Mouse (Mus musculus) spleen, adult 2 months (tissue): Measurements from ENCODE around the gene Tepsin. TPM values are rescaled to one million over a fixed set of nuclear protein-coding genes. Genes with fewer than 3 reads are reported as not detected.

ENCODE experiments used
- DNase-seq, 2 experiments: peaks; one replicate each; pipeline versions ENCODE4 v3.0.0 to v3.0.0-alpha.2; 2012 to 2021; ENCODE audit warnings: low spot score in 2 of 2, low read depth in 1 of 2
- H3K27ac ChIP-seq: fragments of 200-500 bp; 2 replicates; pipeline ENCODE4 v1.5.1; 2012; ENCODE audit warnings: low read length, inconsistent platforms; ENCODE audit not compliant: insufficient read depth
- H3K27me3 ChIP-seq: fragments of 200-500 bp; 2 replicates; pipeline ENCODE4 v1.6.1; 2012; ENCODE audit warnings: mild to moderate bottlenecking, moderate library complexity, low read length, inconsistent platforms; ENCODE audit not compliant: control insufficient read depth, insufficient read depth
- H3K36me3 ChIP-seq: fragments of 200-500 bp; 2 replicates; pipeline ENCODE4 v1.6.1; 2012; ENCODE audit warnings: mild to moderate bottlenecking, low read length, inconsistent platforms; ENCODE audit not compliant: control insufficient read depth, insufficient read depth
- H3K4me1 ChIP-seq: fragments of 200-500 bp; 2 replicates; pipeline ENCODE4 v1.6.1; 2011; ENCODE audit warnings: inconsistent platforms; ENCODE audit not compliant: control insufficient read depth, insufficient read depth, insufficient read length
- H3K4me3 ChIP-seq: fragments of 200-500 bp; 2 replicates; pipeline ENCODE4 v1.5.1; 2011; ENCODE audit warnings: mild to moderate bottlenecking, inconsistent platforms; ENCODE audit not compliant: insufficient read depth, insufficient read length; ENCODE audit errors: extremely low read depth
- CTCF ChIP-seq: fragments of 200-500 bp; IDR thresholded peaks from 2 replicates; pipeline ENCODE4 v1.5.1; 2011; ENCODE audit warnings: mild to moderate bottlenecking, inconsistent platforms; ENCODE audit not compliant: insufficient read depth, insufficient read length, insufficient replicate concordance; ENCODE audit errors: extremely low read depth
- POLR2A ChIP-seq: fragments of 200-500 bp; IDR thresholded peaks from 2 replicates; pipeline ENCODE4 v1.6.1; 2011; ENCODE audit warnings: low read depth, low read length, inconsistent platforms
- WGBS: fragments of 180-500 bp; shearing (Covaris S2); methylation state at CpG from one replicate; pipeline ENCODE4 v1.1.7; 2018; 5-methylcytosine and 5-hydroxymethylcytosine counted together
- polyA plus RNA-seq: library from polyadenylated mRNA; depleted of rRNA; stranded (reverse); fragments of >200 nt; gene quantifications from 2 replicates; pipeline ENCODE4 v1.2.3, GENCODE M21; 2012

Gene Tepsin
- polyA plus RNA-seq, 1 experiment: 34.3 TPM

DNA sequence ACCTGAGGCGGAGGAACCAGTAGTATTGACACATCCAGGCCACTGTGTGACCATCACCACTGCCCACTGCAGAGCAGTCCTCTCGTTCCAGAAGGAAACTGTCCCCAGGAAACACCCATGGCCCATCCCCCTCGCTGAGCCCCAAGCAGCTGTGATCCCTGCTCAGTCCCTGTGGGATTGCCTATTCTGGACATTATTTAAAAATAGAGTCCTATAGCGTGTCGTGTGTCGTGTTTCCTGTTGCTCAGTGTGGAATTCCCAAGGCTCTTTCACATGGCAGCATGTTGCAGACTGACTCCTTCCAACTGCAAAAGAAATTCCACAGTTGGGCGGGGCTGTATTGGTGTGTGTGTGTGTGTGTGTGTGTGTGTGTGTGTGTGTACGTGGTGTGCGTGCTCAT, 46.3 kb downstream of the Tepsin start:
- no peaks in the 10 kb centered on the region for H3K36me3 ChIP-seq
- DNase-seq: no peak
- H3K4me1 ChIP-seq: no peaks in the 10 kb centered on the region
- peaks cover 7% of the 10 kb centered on the region; the same call in 1 of the 2 replicates for H3K27me3 ChIP-seq
- no peak overlapping the region for H3K27ac ChIP-seq
- TF ChIP-seq POLR2A: no peak
- TF ChIP-seq CTCF: no peak
- no peak overlapping the region for H3K4me3 ChIP-seq
- 52% methylated on average over 9 of the region's 9 CpGs for WGBS

DNA sequence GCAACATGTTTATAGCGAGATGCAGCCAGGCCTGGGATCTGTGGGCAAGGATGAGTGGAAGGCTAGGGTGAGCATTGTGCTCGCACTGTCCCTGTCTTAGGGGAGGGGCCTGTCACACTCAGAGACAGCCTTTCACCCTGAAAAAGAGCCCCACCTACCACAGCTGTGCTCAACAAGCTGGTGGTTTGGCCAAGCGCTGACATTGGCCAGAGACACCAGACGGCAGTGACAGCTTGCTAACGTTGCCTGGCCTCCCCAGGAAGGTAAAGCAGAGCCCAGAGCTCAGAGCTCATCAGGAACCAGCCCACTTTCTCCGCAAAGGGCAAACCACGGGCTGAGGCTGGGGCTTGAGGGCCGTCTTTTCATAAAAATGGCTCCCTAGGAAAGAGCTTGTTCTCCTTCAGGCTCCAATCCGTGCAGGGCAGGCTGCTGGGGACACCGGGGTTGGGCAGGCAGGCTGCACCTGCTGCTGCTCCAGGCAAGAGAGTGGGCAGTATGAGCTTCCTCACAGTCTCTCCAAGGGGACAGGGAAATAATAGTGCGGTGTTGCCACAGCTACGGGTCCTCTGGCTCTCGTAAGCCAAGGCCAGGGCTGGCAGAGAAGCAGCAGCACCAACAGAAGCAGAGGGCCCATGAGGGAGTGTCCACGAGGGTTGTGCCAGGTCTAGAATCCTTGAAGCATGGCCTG, 47.3 kb downstream of the Tepsin start:
- DNase-seq: no peak
- H3K27me3 ChIP-seq: peaks cover 15% of the 10 kb centered on the region; the same call in 1 of the 2 replicates
- H3K36me3 ChIP-seq: no peaks in the 10 kb centered on the region
- no peak overlapping the region for H3K27ac ChIP-seq
- WGBS: 46% methylated on average over 14 of the region's 14 CpGs
- TF ChIP-seq POLR2A (no peak), CTCF (no peak)
- H3K4me1 ChIP-seq: no peaks in the 10 kb centered on the region
- H3K4me3 ChIP-seq: no peak overlapping the region

DNA sequence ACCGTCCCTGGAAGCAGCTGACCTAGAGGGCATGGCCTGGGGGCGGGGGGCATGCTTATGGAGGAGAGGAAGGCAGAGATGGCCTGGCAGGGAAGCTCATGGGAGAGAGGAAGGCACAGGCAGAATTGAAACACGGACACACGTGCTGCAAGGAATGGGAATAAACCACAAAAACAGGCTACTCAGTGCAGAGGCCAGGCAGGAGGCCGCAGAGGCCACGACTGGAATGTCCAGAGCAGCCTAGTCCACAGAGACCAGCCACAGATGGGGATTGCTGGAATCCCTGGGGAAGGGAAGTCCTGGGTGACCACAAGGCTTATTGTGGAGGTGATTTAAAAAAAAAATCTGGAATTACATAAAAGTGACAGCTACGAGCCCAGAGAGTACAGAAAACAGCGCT, 49.5 kb downstream of the Tepsin start:
- H3K4me3 ChIP-seq: no peak overlapping the region
- no peak for TF ChIP-seq CTCF
- H3K27ac ChIP-seq: no peak overlapping the region
- DNase-seq: no peak
- H3K27me3 ChIP-seq: peaks cover 15% of the 10 kb centered on the region; the same call in 1 of the 2 replicates
- no peaks in the 10 kb centered on the region for H3K4me1 ChIP-seq
- 89% methylated on average over 8 of the region's 8 CpGs for WGBS
- H3K36me3 ChIP-seq: no peaks in the 10 kb centered on the region

DNA sequence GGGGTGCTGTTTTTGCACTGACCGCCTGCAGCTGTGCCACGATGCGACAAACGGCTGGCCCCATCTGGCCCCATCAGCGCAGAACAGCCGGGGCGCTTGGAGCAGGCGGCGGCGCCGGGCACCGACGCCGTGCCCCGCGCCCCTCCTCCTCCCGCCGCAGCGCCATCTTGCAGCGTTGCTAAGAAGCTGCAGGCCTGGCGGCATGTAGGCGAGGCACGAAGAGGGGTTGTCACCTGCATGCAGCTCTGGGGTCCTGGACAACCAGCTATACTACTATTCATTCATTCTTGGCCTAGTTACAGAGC, 50.3 kb downstream of the Tepsin start:
- H3K4me1 ChIP-seq: no peaks in the 10 kb centered on the region
- peaks cover 15% of the 10 kb centered on the region; the same call in 1 of the 2 replicates for H3K27me3 ChIP-seq
- H3K36me3 ChIP-seq: no peaks in the 10 kb centered on the region
- H3K4me3 ChIP-seq: no peak overlapping the region
- DNase-seq: no peak
- WGBS: 7% methylated on average over 23 of the region's 23 CpGs
- TF ChIP-seq CTCF (no peak), POLR2A (no peak)
- no peak overlapping the region for H3K27ac ChIP-seq

DNA sequence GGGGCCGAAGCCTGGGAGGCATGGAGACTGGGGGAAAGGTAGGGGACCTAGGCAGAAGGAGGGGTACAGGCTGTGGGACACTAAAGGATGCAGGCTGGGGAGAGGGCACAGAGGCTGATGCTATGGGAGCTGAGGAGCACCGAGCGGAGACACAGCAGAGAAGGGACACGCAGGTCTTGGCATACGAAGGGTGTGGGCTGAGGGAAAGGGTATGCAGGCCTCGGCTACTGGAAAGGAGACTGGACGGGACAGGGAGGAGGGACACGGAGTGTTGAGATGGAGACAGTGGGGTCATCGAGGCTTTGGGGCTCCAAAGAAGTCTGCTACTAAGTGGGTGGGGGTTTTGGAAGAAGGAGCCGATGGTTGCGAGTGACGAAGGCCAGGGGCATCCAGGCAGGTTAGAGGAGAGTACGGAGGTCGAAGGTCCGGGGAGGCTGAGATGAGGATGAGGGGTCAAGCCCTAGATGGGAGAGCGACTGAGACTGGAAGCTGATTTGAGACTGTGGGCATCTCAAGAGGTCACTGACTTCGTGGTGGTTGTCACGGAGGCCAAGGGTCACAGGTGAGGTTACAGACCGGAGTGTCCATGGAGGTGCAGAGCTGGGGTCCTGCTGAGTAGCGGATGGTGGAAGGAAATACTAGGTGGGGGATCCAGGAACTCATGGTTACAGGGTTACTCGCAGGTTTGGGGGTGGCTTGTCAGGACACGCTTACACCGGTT, 50.8 kb downstream of the Tepsin start:
- TF ChIP-seq POLR2A: no peak
- TF ChIP-seq CTCF: no peak
- WGBS: 27% methylated on average over 23 of the region's 23 CpGs
- Histone ChIP-seq H3K36me3 (no peaks in the 10 kb centered on the region), H3K4me1 (no peaks in the 10 kb centered on the region), H3K4me3 (no peak overlapping the region), H3K27me3 (peaks cover 15% of the 10 kb centered on the region; the same call in 1 of the 2 replicates), H3K27ac (no peak overlapping the region)
- DNase-seq: no peak

DNA sequence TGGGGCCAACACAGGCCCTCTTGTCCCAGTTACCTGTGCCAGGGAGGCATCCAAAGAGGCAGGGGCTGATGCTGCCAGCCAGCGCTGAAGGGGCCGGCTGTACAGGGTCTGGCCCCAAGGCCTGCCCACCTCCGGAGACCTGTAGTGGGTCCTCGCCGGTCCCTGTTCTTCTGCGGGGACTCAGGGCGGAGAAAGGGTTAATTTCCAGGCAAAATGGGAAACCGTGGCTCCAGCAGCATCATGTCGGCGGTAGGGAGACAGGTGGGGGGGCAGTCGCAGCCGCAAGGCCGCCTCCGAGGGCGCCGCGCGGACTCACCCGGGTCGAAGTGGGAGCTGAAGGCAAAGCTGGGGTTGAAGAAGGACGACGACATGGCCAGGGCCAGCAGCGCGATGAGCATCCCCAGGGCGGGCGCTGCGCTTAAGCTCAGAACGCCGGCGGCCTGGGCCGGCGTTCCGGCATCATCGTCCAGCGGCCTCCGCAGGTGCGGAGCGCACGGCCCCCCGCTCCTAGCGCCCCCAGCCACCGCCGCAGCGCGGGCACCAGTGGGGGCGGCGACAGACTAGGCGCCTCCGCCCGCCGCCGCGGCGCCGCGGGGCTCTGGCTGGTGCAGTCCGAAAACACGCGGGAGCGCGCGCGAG, 51.9 kb downstream of the Tepsin start, which contains the start of gene Aatk:
Gene Aatk (minus strand): TSS at position 615 of the 639 bp plus-strand sequence.
- no peak for DNase-seq
- Histone ChIP-seq H3K4me3 (peak within 1 kb of the TSS; percentile 27; the same call in 1 of the 2 replicates), H3K36me3 (no peaks in the 10 kb centered on the region), H3K27me3 (peaks cover 15% of the 10 kb centered on the region; the same call in 1 of the 2 replicates), H3K4me1 (no peaks in the 10 kb centered on the region), H3K27ac (no peak within 1 kb of the TSS)
- 12% methylated on average over 50 of the region's 63 CpGs for WGBS
- TF ChIP-seq POLR2A (no peak), CTCF (no peak)
